Mouse (Mus musculus) ES-Bruce4 (cell line): ENCODE data around the gene Cux1. TPM values are rescaled to one million over a fixed set of nuclear protein-coding genes. Genes with fewer than 3 reads are reported as not detected.

ENCODE experiments used
- H3K27ac ChIP-seq: 2 replicates; pipeline ENCODE4 v1.5.1; 2012; ENCODE audit warnings: low read length, inconsistent platforms; ENCODE audit not compliant: insufficient read depth
- H3K27me3 ChIP-seq: 2 replicates; pipeline ENCODE4 v1.6.1; 2012; ENCODE audit warnings: mild to moderate bottlenecking, low read length, inconsistent platforms; ENCODE audit not compliant: control insufficient read depth, poor library complexity, insufficient read depth, severe bottlenecking
- H3K36me3 ChIP-seq: 2 replicates; pipeline ENCODE4 v1.6.1; 2012; ENCODE audit warnings: inconsistent platforms, mild to moderate bottlenecking, low read length, moderate library complexity; ENCODE audit not compliant: control insufficient read depth, poor library complexity, insufficient read depth, severe bottlenecking
- H3K4me1 ChIP-seq: one replicate; pipeline ENCODE4 v1.8.1; 2011; ENCODE audit warnings: low read length; ENCODE audit not compliant: control insufficient read depth, insufficient read depth
- H3K4me3 ChIP-seq: 2 replicates; pipeline ENCODE4 v1.5.1; 2011; ENCODE audit warnings: low read depth, mild to moderate bottlenecking, low read length
- H3K9ac ChIP-seq: 2 replicates; pipeline ENCODE4 v1.6.1; 2012; ENCODE audit warnings: low read depth, mild to moderate bottlenecking, inconsistent platforms; ENCODE audit not compliant: poor library complexity, severe bottlenecking
- H3K9me3 ChIP-seq: replicated peaks from 2 replicates; pipeline ENCODE4 v1.6.1; 2012; ENCODE audit warnings: mild to moderate bottlenecking, low read length, inconsistent platforms; ENCODE audit not compliant: control insufficient read depth, poor library complexity, insufficient read depth, severe bottlenecking
- CTCF ChIP-seq: IDR thresholded peaks from one replicate; pipeline ENCODE4 v1.8.1; 2011; ENCODE audit warnings: low read depth, low read length
- EP300 ChIP-seq: IDR thresholded peaks from 2 replicates; pipeline ENCODE4 v1.6.1; 2011; ENCODE audit warnings: low read depth, low read length; ENCODE audit not compliant: insufficient read depth
- POLR2A ChIP-seq: IDR thresholded peaks from one replicate; pipeline ENCODE4 v1.8.1; 2011; ENCODE audit warnings: low read length; ENCODE audit not compliant: insufficient read depth
- polyA plus RNA-seq: library from polyadenylated mRNA; stranded (reverse); fragments of >200 nt; gene quantifications from 2 replicates; pipeline ENCODE4 v1.2.4, GENCODE M21; 2011; ENCODE audit warnings: low read depth; ENCODE audit not compliant: missing spikeins, insufficient read depth, insufficient read length

Cux1 gene
- polyA plus RNA-seq, 1 experiment, result 37.0 TPM

DNA sequence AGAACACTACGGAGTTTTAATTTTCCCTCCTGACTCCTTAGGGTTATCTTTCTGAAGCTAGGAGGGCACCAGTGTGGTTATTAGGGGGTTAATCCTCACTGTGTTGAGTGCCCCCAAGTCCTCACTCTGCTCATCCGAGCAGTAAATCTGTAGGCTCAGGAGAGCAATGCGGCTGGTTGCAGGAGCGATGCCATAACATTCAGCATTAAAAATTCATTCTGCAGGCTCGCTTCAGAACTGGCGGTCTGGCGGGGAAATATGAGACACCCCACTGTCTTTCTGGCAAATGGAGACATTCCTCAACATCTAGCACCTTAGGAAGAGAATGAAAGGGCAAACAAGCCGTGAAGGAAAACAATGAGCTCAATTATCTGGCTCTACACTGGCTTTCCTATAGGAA, 214.2 kb downstream of the Cux1 start:
- no peaks in the 10 kb centered on the region for H3K36me3 ChIP-seq
- no peaks in the 10 kb centered on the region for H3K27me3 ChIP-seq
- TF ChIP-seq EP300 (no peak), POLR2A (no peak), CTCF (no peak)
- no peaks in the 10 kb centered on the region for H3K4me1 ChIP-seq
- no peak overlapping the region for H3K4me3 ChIP-seq
- H3K9me3 ChIP-seq, result no peaks in the 10 kb centered on the region
- no peak overlapping the region for H3K9ac ChIP-seq
- H3K27ac ChIP-seq, result no peak overlapping the region

DNA sequence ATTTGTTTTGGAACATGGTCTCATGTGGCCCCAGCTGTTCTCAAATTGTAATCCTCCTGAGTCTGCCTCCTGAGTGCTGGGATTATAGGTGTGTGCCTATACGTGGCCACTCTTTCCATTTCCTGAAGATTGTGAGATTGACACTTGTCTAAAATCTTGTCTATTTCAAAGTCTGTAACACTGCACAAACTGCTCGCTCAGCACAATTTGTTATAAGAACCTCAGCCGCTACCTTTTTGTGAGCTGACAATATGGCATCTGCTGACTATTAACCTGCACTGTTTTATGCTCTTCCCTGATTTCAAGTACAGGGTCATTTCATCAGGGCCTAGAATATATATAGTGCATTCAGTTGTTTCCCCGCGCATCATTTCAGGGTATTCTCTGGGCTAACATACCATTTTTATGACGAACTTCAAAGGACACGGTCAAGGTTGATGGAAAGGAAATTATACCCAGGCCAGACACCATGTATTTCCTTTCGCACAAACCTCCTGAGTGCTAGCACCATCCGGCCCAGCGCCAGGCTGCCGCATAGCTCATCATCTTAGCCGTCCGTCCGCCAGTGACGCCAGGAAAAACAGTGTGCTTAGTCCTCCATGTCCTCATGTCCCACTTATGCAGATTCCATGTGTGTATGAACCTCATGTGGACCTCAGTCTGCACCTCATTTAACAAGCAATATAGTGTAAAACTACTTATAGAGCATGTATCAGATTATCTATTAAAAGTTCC, 224.0 kb downstream of the Cux1 start:
- Histone ChIP-seq H3K27ac (no peak overlapping the region), H3K9me3 (no peaks in the 10 kb centered on the region), H3K27me3 (no peaks in the 10 kb centered on the region), H3K9ac (no peak overlapping the region), H3K4me3 (no peak overlapping the region), H3K4me1 (no peaks in the 10 kb centered on the region), H3K36me3 (no peaks in the 10 kb centered on the region)
- TF ChIP-seq EP300 (no peak), CTCF (no peak), POLR2A (no peak)

DNA sequence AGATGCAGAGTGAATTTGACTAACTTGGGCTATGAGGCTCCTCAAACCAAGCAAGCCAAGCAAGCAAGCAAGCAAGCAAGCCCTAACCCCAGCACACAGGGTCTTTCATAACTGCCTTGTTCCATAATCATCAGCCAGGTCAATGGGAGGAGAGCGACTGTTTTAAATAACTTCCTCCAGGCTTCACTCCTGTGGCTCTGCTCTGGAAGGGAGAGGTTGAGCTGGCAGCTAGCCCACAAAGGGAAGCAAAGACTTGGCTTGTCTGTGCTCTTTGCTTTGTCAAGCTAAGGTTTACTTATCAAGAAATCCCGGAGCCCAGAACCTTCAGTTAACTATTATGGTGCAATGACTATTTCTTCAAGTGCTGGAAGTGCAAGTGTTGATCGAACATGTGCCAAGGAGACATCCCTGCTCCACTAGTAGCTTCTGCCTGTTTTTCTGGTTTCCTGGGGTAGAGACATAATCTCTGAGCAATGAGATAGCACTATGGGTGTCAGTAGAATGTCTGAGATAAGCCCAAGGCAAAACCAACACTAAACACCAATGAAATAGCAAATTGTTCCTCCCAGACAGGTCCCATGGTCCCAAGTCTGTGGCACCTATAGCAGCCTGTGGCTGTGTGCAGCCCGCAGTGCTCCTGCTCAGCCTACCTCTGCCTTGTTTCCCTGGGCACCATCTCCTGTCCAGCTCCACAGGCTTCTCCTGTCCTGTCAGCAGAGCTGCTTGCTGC, 230.3 kb downstream of the Cux1 start:
- Histone ChIP-seq H3K4me1 (no peaks in the 10 kb centered on the region), H3K27ac (no peak overlapping the region), H3K9me3 (no peaks in the 10 kb centered on the region), H3K27me3 (no peaks in the 10 kb centered on the region), H3K4me3 (no peak overlapping the region), H3K36me3 (no peaks in the 10 kb centered on the region), H3K9ac (no peak overlapping the region)
- no peak for TF ChIP-seq EP300
- TF ChIP-seq CTCF, result no peak
- no peak for TF ChIP-seq POLR2A

DNA sequence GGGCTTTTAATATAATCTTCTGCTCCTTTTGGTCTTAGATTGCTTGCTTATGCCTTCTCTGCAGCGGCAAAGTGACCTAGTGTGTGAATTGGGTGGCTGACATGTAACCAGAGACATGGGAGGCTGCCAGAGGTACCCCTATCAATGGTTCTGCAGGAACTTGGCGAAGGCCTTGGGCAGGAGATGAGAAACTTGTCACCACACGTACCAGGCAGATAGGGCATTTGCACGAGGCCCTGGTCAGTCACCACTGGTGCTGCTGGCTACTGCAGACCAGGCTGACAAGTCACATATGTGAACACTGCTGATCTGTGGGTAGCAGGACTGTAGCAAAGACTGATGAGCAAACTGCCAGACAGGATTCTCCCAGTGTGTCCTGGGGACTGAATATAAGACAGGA, 231.6 kb downstream of the Cux1 start:
- Histone ChIP-seq H3K9ac (no peak overlapping the region), H3K27me3 (no peaks in the 10 kb centered on the region), H3K4me3 (no peak overlapping the region), H3K4me1 (no peaks in the 10 kb centered on the region), H3K9me3 (no peaks in the 10 kb centered on the region), H3K27ac (no peak overlapping the region), H3K36me3 (no peaks in the 10 kb centered on the region)
- TF ChIP-seq CTCF, result no peak
- no peak for TF ChIP-seq EP300
- TF ChIP-seq POLR2A, result no peak

DNA sequence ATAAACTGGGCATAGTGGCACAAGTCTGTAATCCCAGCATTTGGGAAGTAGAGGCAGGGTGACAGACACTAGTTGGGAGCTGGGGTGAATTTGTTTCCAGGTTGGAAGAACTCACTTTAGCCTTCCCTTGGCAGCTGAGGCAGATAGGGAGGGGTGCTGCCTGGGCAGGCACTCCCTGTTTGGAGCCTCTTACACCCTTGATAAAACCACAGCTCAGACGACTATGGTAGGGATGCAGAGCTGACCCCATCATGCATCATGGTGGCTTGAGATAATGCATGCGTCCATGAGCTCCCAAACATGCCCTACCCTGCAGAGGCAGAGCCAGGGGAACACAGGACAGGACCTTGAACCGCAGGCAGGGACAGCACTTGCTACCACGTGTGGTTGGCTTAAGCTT, 232.5 kb downstream of the Cux1 start:
- TF ChIP-seq EP300 (no peak), POLR2A (no peak), CTCF (no peak)
- no peak overlapping the region for H3K27ac ChIP-seq
- H3K36me3 ChIP-seq, result no peaks in the 10 kb centered on the region
- no peaks in the 10 kb centered on the region for H3K27me3 ChIP-seq
- no peaks in the 10 kb centered on the region for H3K9me3 ChIP-seq
- no peak overlapping the region for H3K4me3 ChIP-seq
- no peaks in the 10 kb centered on the region for H3K4me1 ChIP-seq
- no peak overlapping the region for H3K9ac ChIP-seq

DNA sequence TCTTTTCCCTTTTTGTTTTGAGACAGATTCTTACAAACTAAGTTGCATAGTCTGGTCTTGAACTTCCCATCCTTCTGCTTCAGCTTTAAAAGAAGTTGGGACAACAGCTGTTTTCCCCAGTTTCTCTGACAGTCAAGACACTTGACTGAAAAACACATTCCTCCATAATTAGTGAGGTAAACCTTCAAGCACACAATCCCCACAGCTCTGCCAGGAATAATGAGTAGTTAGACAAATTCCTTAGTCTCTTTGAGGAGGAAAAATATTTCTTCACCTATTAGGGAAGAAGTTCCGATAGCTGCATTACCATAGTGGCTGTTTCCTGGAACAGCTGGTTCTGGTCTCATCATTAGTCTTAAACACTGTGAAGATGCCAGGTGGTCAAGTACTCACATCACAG, 233.2 kb downstream of the Cux1 start:
- TF ChIP-seq CTCF (no peak), POLR2A (no peak), EP300 (no peak)
- Histone ChIP-seq H3K27ac (no peak overlapping the region), H3K4me1 (no peaks in the 10 kb centered on the region), H3K9ac (no peak overlapping the region), H3K27me3 (no peaks in the 10 kb centered on the region), H3K36me3 (no peaks in the 10 kb centered on the region), H3K4me3 (no peak overlapping the region), H3K9me3 (no peaks in the 10 kb centered on the region)
